Mouse (Mus musculus) gastrocnemius, adult 2 months (tissue): ENCODE measurements around the gene Mapk1. TPM values are rescaled to one million over a fixed set of nuclear protein-coding genes. Genes with fewer than 3 reads are reported as not detected.
A peak's percentile ranks its signal among the peaks of the same experiment; 100 is the strongest.

ENCODE experiments used
- DNase-seq: peaks from one replicate; pipeline ENCODE4 v3.0.0; 2022
- H3K27ac ChIP-seq: fragments of 200-600 bp; 2 replicates; pipeline ENCODE4 v1.8.1; 2022; ENCODE audit warnings: mild to moderate bottlenecking
- H3K4me3 ChIP-seq: fragments of 200-600 bp; 2 replicates; pipeline ENCODE4 v1.8.1; 2022; ENCODE audit warnings: mild to moderate bottlenecking, moderate library complexity
- CTCF ChIP-seq: fragments of 200-600 bp; IDR thresholded peaks from 2 replicates; pipeline ENCODE4 v1.8.1; 2022; ENCODE audit warnings: antibody characterized with exemption, mild to moderate bottlenecking, moderate library complexity
- intact Hi-C: fragments of 180-260 bp; cut with DNase I; formaldehyde crosslinking; loops from one replicate; pipeline ENCODE4 v1.15.1; 2025
- total RNA-seq, 2 experiments: library from RNA; stranded (reverse); gene quantifications; 2 replicates each; pipeline ENCODE4 v1.2.3; 2021

Mapk1 gene
- total RNA-seq, 2 experiments from 2014 or later = 92.3 to 112 TPM

GRCm38 (mm10) chr16:17029971-17030695 lies 47.0 kb downstream of the Mapk1 start:
- intact Hi-C loops = no loop called here

GRCm38 (mm10) chr16:17033754-17034153 lies 50.6 kb downstream of the Mapk1 start:
- H3K4me3 ChIP-seq = no peak overlapping the region
- TF ChIP-seq CTCF = no peak
- intact Hi-C loops = no loop called here

More at GRCm38 (mm10) chr16:17029971-17030695, 47.0 kb downstream of the Mapk1 start:
- TF ChIP-seq CTCF = no peak
- Histone ChIP-seq H3K4me3 (no peak overlapping the region), H3K27ac (no peak overlapping the region)
- no peak for DNase-seq

GRCm38 (mm10) chr16:17040716-17041115 lies 57.5 kb downstream of the Mapk1 start:
- intact Hi-C loops = no loop called here
- no peak for DNase-seq
- no peak overlapping the region for H3K4me3 ChIP-seq
- TF ChIP-seq CTCF = no peak
- H3K27ac ChIP-seq = no peak overlapping the region

More at GRCm38 (mm10) chr16:17033754-17034153, 50.6 kb downstream of the Mapk1 start:
- no peak for DNase-seq
- no peak overlapping the region for H3K27ac ChIP-seq

- intact Hi-C loops = no loop called here
- no peak overlapping the region for H3K27ac ChIP-seq
- TF ChIP-seq CTCF = no peak
- no peak for DNase-seq
- no peak overlapping the region for H3K4me3 ChIP-seq
These were observed 58.2 kb downstream of the Mapk1 start for GRCm38 (mm10) chr16:17041417-17041816.

GRCm38 (mm10) chr16:17044320-17044719 lies 61.1 kb downstream of the Mapk1 start:
- DNase-seq = no peak
- Histone ChIP-seq H3K4me3 (no peak overlapping the region), H3K27ac (peak overlapping the region; percentile 83)
- intact Hi-C loops = no loop called here
- TF ChIP-seq CTCF = no peak

GRCm38 (mm10) chr16:17045287-17045686 lies 62.1 kb downstream of the Mapk1 start:
- no peak overlapping the region for H3K4me3 ChIP-seq
- TF ChIP-seq CTCF = no peak
- intact Hi-C loops = no loop called here
- H3K27ac ChIP-seq = peak overlapping the region; percentile 83
- no peak for DNase-seq

GRCm38 (mm10) chr16:17049886-17050285 lies 66.7 kb downstream of the Mapk1 start:
- no peak for DNase-seq
- intact Hi-C loops = no loop called here
- no peak overlapping the region for H3K27ac ChIP-seq
- TF ChIP-seq CTCF = no peak
- H3K4me3 ChIP-seq = no peak overlapping the region

- no peak for DNase-seq
- Histone ChIP-seq H3K4me3 (no peak overlapping the region), H3K27ac (no peak overlapping the region)
- TF ChIP-seq CTCF = no peak
- intact Hi-C loops = no loop called here
These were observed 68.9 kb downstream of the Mapk1 start for GRCm38 (mm10) chr16:17052087-17052486.

- intact Hi-C loops = no loop called here
- no peak for DNase-seq
- Histone ChIP-seq H3K4me3 (no peak overlapping the region), H3K27ac (no peak overlapping the region)
- TF ChIP-seq CTCF = no peak
These were observed 70.7 kb downstream of the Mapk1 start for GRCm38 (mm10) chr16:17053903-17054302.

- intact Hi-C loops = no loop called here
- Histone ChIP-seq H3K27ac (no peak overlapping the region), H3K4me3 (no peak overlapping the region)
- DNase-seq = no peak
- no peak for TF ChIP-seq CTCF
These were observed 72.4 kb downstream of the Mapk1 start for GRCm38 (mm10) chr16:17055584-17055983.

GRCm38 (mm10) chr16:17062338-17062737 lies 79.2 kb downstream of the Mapk1 start:
- TF ChIP-seq CTCF = no peak
- Histone ChIP-seq H3K27ac (no peak overlapping the region; the same call in 1 of the 2 replicates), H3K4me3 (no peak overlapping the region)
- DNase-seq = no peak
- intact Hi-C loops = loop anchor here (10.0 kb wide), 1 partner anchor 138 kb away; no protein-coding TSS in a partner anchor

- DNase-seq = no peak
- intact Hi-C loops = loop anchor here (10.0 kb wide), 1 partner anchor 143 kb away; no protein-coding TSS in a partner anchor
- H3K27ac ChIP-seq = no peak overlapping the region
- H3K4me3 ChIP-seq = no peak overlapping the region
- no peak for TF ChIP-seq CTCF
These were observed 84.4 kb downstream of the Mapk1 start for GRCm38 (mm10) chr16:17067552-17067951.

GRCm38 (mm10) chr16:17069511-17070443 lies 86.6 kb downstream of the Mapk1 start, which contains the start of gene Ypel1:
Gene Ypel1 (plus strand): TSS chr16:17069696.
- no peak for TF ChIP-seq CTCF
- Histone ChIP-seq H3K4me3 (peak within 1 kb of the TSS; percentile 89), H3K27ac (peak within 1 kb of the TSS; percentile 83)
- intact Hi-C loops = loop anchor here (10.0 kb wide), 1 partner anchor 145 kb away; no protein-coding TSS in a partner anchor
- peak; percentile 92 for DNase-seq
